In genomic region chr17:26917560-26917959, GRCm38 (mm10) we compare ENCODE assay signal across 9 mouse cellular contexts. TPM values are rescaled to one million over a fixed set of nuclear protein-coding genes. Genes with fewer than 3 reads are reported as not detected.
DNase-seq lines count a peak whose midpoint lies in the region; ATAC-seq and TF ChIP-seq lines count a peak whose summit lies in the region.
"Not testable (repeated sequence)": the region's sequence is repeated elsewhere in the genome, so short reads cannot be mapped to it uniquely, and the experiment has no call there.
"Had no signal": no experiment of that assay in that cellular context is flagged by ENCODE, and none has a peak within 500 bp of the region (broad histone marks: within the 10 kb centered on the region; RNA-seq: fewer than 3 reads in every experiment).

No protein-coding gene starts in this region.

- H3K9ac ChIP-seq in heart, adult 2 months (ENCODE audit: low read depth, low read length): peak overlapping the region; percentile 70
- peak overlapping the region; percentile 59; the same call in 1 of the 2 replicates for H3K9ac ChIP-seq in hindbrain, embryonic 15.5 days
- H3K9ac ChIP-seq in liver, postnatal 0 days (replicated peaks): peak overlapping the region; percentile 85
- H3K9ac ChIP-seq in midbrain, postnatal 0 days (replicated peaks; ENCODE audit: low read length, poor library complexity, severe bottlenecking): not testable (repeated sequence)

- not testable (repeated sequence) for H3K79me2 ChIP-seq in heart, adult 2 months (replicated peaks; ENCODE audit: control insufficient read depth, insufficient read depth, low read length)

- H3K27ac ChIP-seq in bone marrow, adult 2 months (ENCODE audit: control insufficient read depth, insufficient read depth, low read depth, low read length, poor library complexity): peak overlapping the region; percentile 68; the same call in 1 of the 2 replicates
- H3K27ac ChIP-seq in embryonic fibroblast, embryonic 13.5 days (ENCODE audit: insufficient read depth, low read length); heart, adult 2 months; hindbrain, embryonic 15.5 days (replicated peaks); midbrain, postnatal 0 days (ENCODE audit: low read depth, low read length): not testable (repeated sequence)
- H3K27ac ChIP-seq in limb, embryonic 10.5 days: peak overlapping the region; percentile 90
- H3K27ac ChIP-seq in liver, postnatal 0 days (ENCODE audit: low read depth): peak overlapping the region; percentile 55; the same call in 1 of the 2 replicates
- peak overlapping the region; percentile 87 for H3K27ac ChIP-seq in testis, adult 2 months (ENCODE audit: control insufficient read depth, insufficient read depth, low read depth, low read length)

- not testable (repeated sequence) for H3K36me3 ChIP-seq in heart, adult 2 months (ENCODE audit: control insufficient read depth, insufficient read depth, low read length); hindbrain, embryonic 15.5 days; liver, postnatal 0 days (replicated peaks; ENCODE audit: insufficient read depth, low read length); midbrain, postnatal 0 days (ENCODE audit: insufficient read depth, low read length); testis, adult 2 months (ENCODE audit: control insufficient read depth, insufficient read depth, low read length)
- peaks cover 26% of the 10 kb centered on the region for H3K36me3 ChIP-seq in limb, embryonic 10.5 days

- H3K9me3 ChIP-seq in hindbrain, embryonic 15.5 days; limb, embryonic 10.5 days (replicated peaks); liver, postnatal 0 days (ENCODE audit: low read length); midbrain, postnatal 0 days (ENCODE audit: low read length): not testable (repeated sequence)

- H3K27me3 ChIP-seq in heart, adult 2 months (ENCODE audit: control insufficient read depth, insufficient read depth, low read length); hindbrain, embryonic 15.5 days; limb, embryonic 10.5 days (ENCODE audit: low read depth, poor library complexity, severe bottlenecking); liver, postnatal 0 days (ENCODE audit: insufficient read depth, low read length); midbrain, postnatal 0 days (ENCODE audit: insufficient read depth, low read length); testis, adult 2 months (ENCODE audit: control insufficient read depth, insufficient read depth, low read length): not testable (repeated sequence)

- not testable (repeated sequence) for TF ChIP-seq CTCF in bone marrow, adult 2 months (IDR thresholded peaks at IDR 0.05; ENCODE audit: control insufficient read depth, insufficient read depth, low read length); embryonic fibroblast, embryonic 13.5 days (IDR thresholded peaks at IDR 0.05; ENCODE audit: borderline replicate concordance, insufficient read depth, low read length); heart, adult 2 months (IDR thresholded peaks at IDR 0.05); liver, postnatal 0 days (IDR thresholded peaks at IDR 0.05; ENCODE audit: low read depth); midbrain, postnatal 0 days (IDR thresholded peaks at IDR 0.05); testis, adult 2 months (IDR thresholded peaks at IDR 0.05; ENCODE audit: control insufficient read depth, insufficient read depth, insufficient replicate concordance, low read depth, low read length)

- DNase-seq in heart, adult 2 months; limb, embryonic 10.5 days (ENCODE audit: low spot score); liver, postnatal 0 days; midbrain, postnatal 0 days (ENCODE audit: low spot score): not testable (repeated sequence)

- TF ChIP-seq EP300 in heart, adult 2 months (IDR thresholded peaks at IDR 0.05; ENCODE audit: insufficient read depth, low read depth, low read length); liver, postnatal 0 days (IDR thresholded peaks at IDR 0.05; ENCODE audit: low read depth): not testable (repeated sequence)

- WGBS in bone marrow, adult 2 months: 2% methylated on average over 12 of the region's 12 CpGs
- 1% methylated on average over 12 of the region's 12 CpGs for WGBS in heart, adult 2 months
- under 1% methylated on average over 12 of the region's 12 CpGs for WGBS in hindbrain, embryonic 15.5 days
- under 1% methylated on average over 12 of the region's 12 CpGs for WGBS in limb, embryonic 10.5 days
- WGBS in liver, postnatal 0 days (ENCODE audit: insufficient replicate concordance): 1% methylated on average over 12 of the region's 12 CpGs
- WGBS in midbrain, postnatal 0 days: 0% methylated on average over 10 of the region's 12 CpGs

- ATAC-seq in hindbrain, embryonic 15.5 days (ENCODE audit: low FRiP score, low read depth); liver, postnatal 0 days; midbrain, postnatal 0 days (ENCODE audit: low FRiP score): not testable (repeated sequence)

- peak overlapping the region; percentile 95 for H3K4me3 ChIP-seq in bone marrow, adult 2 months (replicated peaks; ENCODE audit: control insufficient read depth, low read depth, low read length)
- H3K4me3 ChIP-seq in embryonic fibroblast, embryonic 13.5 days (ENCODE audit: insufficient read depth, low read length): peak overlapping the region; percentile 54
- not testable (repeated sequence) for H3K4me3 ChIP-seq in heart, adult 2 months
- H3K4me3 ChIP-seq in hindbrain, embryonic 15.5 days: peak overlapping the region; percentile 70
- H3K4me3 ChIP-seq in limb, embryonic 10.5 days: peak overlapping the region; percentile 81
- H3K4me3 ChIP-seq in liver, postnatal 0 days (ENCODE audit: low read depth, low read length): peak overlapping the region; percentile 86
- peak overlapping the region; percentile 57 for H3K4me3 ChIP-seq in midbrain, postnatal 0 days (ENCODE audit: low read depth, low read length)
- peak overlapping the region; percentile 85 for H3K4me3 ChIP-seq in testis, adult 2 months (ENCODE audit: control insufficient read depth, low read depth, low read length)

- peak overlapping the region; percentile 87 for H3K4me2 ChIP-seq in hindbrain, embryonic 15.5 days
- H3K4me2 ChIP-seq in liver, postnatal 0 days (ENCODE audit: low read depth, low read length): peak overlapping the region; percentile 72
- peak overlapping the region; percentile 59 for H3K4me2 ChIP-seq in midbrain, postnatal 0 days (ENCODE audit: low read depth, low read length, poor library complexity, severe bottlenecking)

- intact Hi-C loops in heart, adult 2 months (cut with DNase I): loop anchor here (2.0 to 5.0 kb wide), 3 partner anchors 29 to 111 kb away; partner anchors contain the start of genes Bak1 and Zbtb9

- TF ChIP-seq POLR2A in bone marrow, adult 2 months (IDR thresholded peaks at IDR 0.05; ENCODE audit: borderline replicate concordance, control insufficient read depth, low read depth, low read length); embryonic fibroblast, embryonic 13.5 days (IDR thresholded peaks at IDR 0.05; ENCODE audit: low read depth, low read length); heart, adult 2 months (IDR thresholded peaks at IDR 0.05; ENCODE audit: insufficient read depth, low read depth, low read length); testis, adult 2 months (IDR thresholded peaks at IDR 0.05; ENCODE audit: control insufficient read depth, low read depth, low read length): not testable (repeated sequence)

- not testable (repeated sequence) for H3K4me1 ChIP-seq in bone marrow, adult 2 months (ENCODE audit: control insufficient read depth, insufficient read depth, low read length); embryonic fibroblast, embryonic 13.5 days (ENCODE audit: control insufficient read depth, insufficient read depth, low read length); heart, adult 2 months (ENCODE audit: control insufficient read depth, insufficient read depth, low read length); hindbrain, embryonic 15.5 days (replicated peaks); liver, postnatal 0 days (ENCODE audit: insufficient read depth); midbrain, postnatal 0 days (ENCODE audit: insufficient read depth, low read length); testis, adult 2 months (ENCODE audit: control insufficient read depth, insufficient read depth, low read length)
- H3K4me1 ChIP-seq in limb, embryonic 10.5 days: peaks cover 11% of the 10 kb centered on the region

RNA-seq across cellular contexts. Expression of gene Kifc5b, which starts 0.7 kb away (rescaled TPM):
- 30.8 and 50.8 TPM in 2 replicates for polyA plus RNA-seq in bone marrow, adult 2 months (2011; ENCODE audit: insufficient read depth, insufficient read length, low replicate concordance, missing spikeins)
- 6.6 and 7.2 TPM in 2 replicates for polyA plus RNA-seq in embryonic fibroblast, embryonic 13.5 days (2011; ENCODE audit: insufficient read length, low read depth, missing spikeins)
- under 1 TPM; 0.26 to 0.36 TPM for total RNA-seq in heart, adult 2 months (2021)
- 0.62 and 0.79 TPM in 2 replicates for polyA plus RNA-seq in heart, adult 2 months (2012; rRNA removed)
- polyA plus RNA-seq in hindbrain, embryonic 15.5 days (2015; fragmentation: Nextera tagmentation; extraction: Ambion mirVana): 3.4 and 3.7 TPM in 2 replicates
- 12.3 and 12.6 TPM in 2 replicates for polyA plus RNA-seq in limb, embryonic 10.5 days (2016; fragmentation: Nextera tagmentation; extraction: Ambion mirVana)
- 1.6 and 2.7 TPM in 2 replicates for polyA plus RNA-seq in liver, postnatal 0 days (2015; fragmentation: Nextera tagmentation; extraction: Ambion mirVana)
- total RNA-seq in midbrain, postnatal 0 days (2014; rRNA removed): 1.9 and 4.7 TPM in 2 replicates
- polyA plus RNA-seq in midbrain, postnatal 0 days (2015; fragmentation: Nextera tagmentation; extraction: Ambion mirVana): 1.6 and 1.9 TPM in 2 replicates
- polyA plus RNA-seq in testis, adult 2 months (2012; rRNA removed): 6.5 TPM in 2 replicates

RNA-seq across cellular contexts. Expression of gene Phf1, which starts 15.3 kb away (rescaled TPM):
- polyA plus RNA-seq in bone marrow, adult 2 months (2011; ENCODE audit: insufficient read depth, insufficient read length, low replicate concordance, missing spikeins): 43.0 and 63.9 TPM in 2 replicates
- 10.9 and 12.0 TPM in 2 replicates for polyA plus RNA-seq in embryonic fibroblast, embryonic 13.5 days (2011; ENCODE audit: insufficient read length, low read depth, missing spikeins)
- total RNA-seq in heart, adult 2 months (2021): 10 to 100 TPM; 17.8 to 18.1 TPM
- 35.3 and 36.8 TPM in 2 replicates for polyA plus RNA-seq in heart, adult 2 months (2012; rRNA removed)
- polyA plus RNA-seq in hindbrain, embryonic 15.5 days (2015; fragmentation: Nextera tagmentation; extraction: Ambion mirVana): 32.3 and 34.7 TPM in 2 replicates
- 3.5 and 5.0 TPM in 2 replicates for polyA plus RNA-seq in limb, embryonic 10.5 days (2016; fragmentation: Nextera tagmentation; extraction: Ambion mirVana)
- polyA plus RNA-seq in liver, postnatal 0 days (2015; fragmentation: Nextera tagmentation; extraction: Ambion mirVana): 2.5 and 2.7 TPM in 2 replicates
- total RNA-seq in midbrain, postnatal 0 days (2014; rRNA removed): 48.7 and 53.5 TPM in 2 replicates
- polyA plus RNA-seq in midbrain, postnatal 0 days (2015; fragmentation: Nextera tagmentation; extraction: Ambion mirVana): 32.8 and 35.8 TPM in 2 replicates
- polyA plus RNA-seq in testis, adult 2 months (2012; rRNA removed): 132 and 136 TPM in 2 replicates

RNA-seq across cellular contexts. Expression of gene Cuta, which starts 21.8 kb away (rescaled TPM):
- polyA plus RNA-seq in bone marrow, adult 2 months (2011; ENCODE audit: insufficient read depth, insufficient read length, low replicate concordance, missing spikeins): 77.1 and 99.0 TPM in 2 replicates
- polyA plus RNA-seq in embryonic fibroblast, embryonic 13.5 days (2011; ENCODE audit: insufficient read length, low read depth, missing spikeins): 80.0 and 90.5 TPM in 2 replicates
- total RNA-seq in heart, adult 2 months (2021): 10 to 100 TPM; 78.6 to 94.2 TPM
- 85.1 and 96.6 TPM in 2 replicates for polyA plus RNA-seq in heart, adult 2 months (2012; rRNA removed)
- 134 and 138 TPM in 2 replicates for polyA plus RNA-seq in hindbrain, embryonic 15.5 days (2015; fragmentation: Nextera tagmentation; extraction: Ambion mirVana)
- 184 and 188 TPM in 2 replicates for polyA plus RNA-seq in limb, embryonic 10.5 days (2016; fragmentation: Nextera tagmentation; extraction: Ambion mirVana)
- 83.4 and 87.1 TPM in 2 replicates for polyA plus RNA-seq in liver, postnatal 0 days (2015; fragmentation: Nextera tagmentation; extraction: Ambion mirVana)
- total RNA-seq in midbrain, postnatal 0 days (2014; rRNA removed): 49.6 and 55.6 TPM in 2 replicates
- polyA plus RNA-seq in midbrain, postnatal 0 days (2015; fragmentation: Nextera tagmentation; extraction: Ambion mirVana): 136 and 143 TPM in 2 replicates
- polyA plus RNA-seq in testis, adult 2 months (2012; rRNA removed): 24.0 and 30.9 TPM in 2 replicates

RNA-seq across cellular contexts. Expression of gene Syngap1, which starts 23.5 kb away (rescaled TPM):
- polyA plus RNA-seq in bone marrow, adult 2 months (2011; ENCODE audit: insufficient read depth, insufficient read length, low replicate concordance, missing spikeins): 9.5 and 24.1 TPM in 2 replicates
- polyA plus RNA-seq in embryonic fibroblast, embryonic 13.5 days (2011; ENCODE audit: insufficient read length, low read depth, missing spikeins): 52.2 and 58.4 TPM in 2 replicates
- 1 to 10 TPM; 4.1 to 4.2 TPM for total RNA-seq in heart, adult 2 months (2021)
- polyA plus RNA-seq in heart, adult 2 months (2012; rRNA removed): 6.7 and 9.0 TPM in 2 replicates
- polyA plus RNA-seq in hindbrain, embryonic 15.5 days (2015; fragmentation: Nextera tagmentation; extraction: Ambion mirVana): 4.7 and 5.1 TPM in 2 replicates
- polyA plus RNA-seq in limb, embryonic 10.5 days (2016; fragmentation: Nextera tagmentation; extraction: Ambion mirVana): 2.8 and 3.1 TPM in 2 replicates
- polyA plus RNA-seq in liver, postnatal 0 days (2015; fragmentation: Nextera tagmentation; extraction: Ambion mirVana): 0.19 and 0.33 TPM in 2 replicates
- total RNA-seq in midbrain, postnatal 0 days (2014; rRNA removed): 77.0 and 90.3 TPM in 2 replicates
- polyA plus RNA-seq in midbrain, postnatal 0 days (2015; fragmentation: Nextera tagmentation; extraction: Ambion mirVana): 3.6 and 6.1 TPM in 2 replicates
- 109 and 113 TPM in 2 replicates for polyA plus RNA-seq in testis, adult 2 months (2012; rRNA removed)
- polyA plus RNA-seq: activated CD4-positive, CD25-positive, alpha-beta regulatory T cell, adult 4 months had no signal

RNA-seq across cellular contexts. Expression of gene Zbtb9, which starts 55.4 kb away (rescaled TPM):
- 6.7 and 10.2 TPM in 2 replicates for polyA plus RNA-seq in bone marrow, adult 2 months (2011; ENCODE audit: insufficient read depth, insufficient read length, low replicate concordance, missing spikeins)
- 7.3 and 8.6 TPM in 2 replicates for polyA plus RNA-seq in embryonic fibroblast, embryonic 13.5 days (2011; ENCODE audit: insufficient read length, low read depth, missing spikeins)
- 1 to 10 TPM; 1.5 to 3.5 TPM for total RNA-seq in heart, adult 2 months (2021)
- polyA plus RNA-seq in heart, adult 2 months (2012; rRNA removed): 2.4 and 2.8 TPM in 2 replicates
- polyA plus RNA-seq in hindbrain, embryonic 15.5 days (2015; fragmentation: Nextera tagmentation; extraction: Ambion mirVana): 14.6 and 14.7 TPM in 2 replicates
- polyA plus RNA-seq in limb, embryonic 10.5 days (2016; fragmentation: Nextera tagmentation; extraction: Ambion mirVana): 20.6 and 22.0 TPM in 2 replicates
- 3.3 and 4.4 TPM in 2 replicates for polyA plus RNA-seq in liver, postnatal 0 days (2015; fragmentation: Nextera tagmentation; extraction: Ambion mirVana)
- total RNA-seq in midbrain, postnatal 0 days (2014; rRNA removed): 16.1 and 19.4 TPM in 2 replicates
- 6.6 and 6.7 TPM in 2 replicates for polyA plus RNA-seq in midbrain, postnatal 0 days (2015; fragmentation: Nextera tagmentation; extraction: Ambion mirVana)
- polyA plus RNA-seq in testis, adult 2 months (2012; rRNA removed): 9.8 and 11.9 TPM in 2 replicates
